Mouse (Mus musculus) layer of hippocampus, adult 6 months (tissue): Measurements from ENCODE around the gene Eef1b2. TPM values are rescaled to one million over a fixed set of nuclear protein-coding genes. Genes with fewer than 3 reads are reported as not detected.

Experiments
- long read RNA-seq, 2 experiments: library from polyadenylated mRNA; unstranded; transcript quantifications; one replicate each; pipeline ENCODE4 v2.0.0; 2019 to 2020
- microRNA-seq: library from miRNA; unstranded; fragments of <30 nt; microRNA quantifications from one replicate; pipeline ENCODE4 v1.2.0, GENCODE M21; 2020
- polyA plus RNA-seq: library from polyadenylated mRNA; unstranded; fragments of <200 nt; fragmentation: Nextera tagmentation; gene quantifications from 2 replicates; pipeline ENCODE4 v1.2.3, GENCODE M21; 2021

Eef1b2 gene
- polyA plus RNA-seq: 543 and 553 TPM in 2 replicates
- long read RNA-seq, experiment 1, transcript Eef1b2-204 (6 exons, 1,939 nt): major isoform, 367 of 394 reads
- long read RNA-seq, experiment 1, partial matches to known transcripts: 20 of 394 reads
- long read RNA-seq, experiment 1, other reads (novel, unspliced or antisense): 5 of 394 reads
- long read RNA-seq, experiment 2, transcript Eef1b2-204 (6 exons, 1,939 nt): major isoform, 75 of 81 reads
- long read RNA-seq, experiment 2, partial matches to known transcripts: 0 of 81 reads
- long read RNA-seq, experiment 2, other reads (novel, unspliced or antisense): 3 of 81 reads

DNA sequence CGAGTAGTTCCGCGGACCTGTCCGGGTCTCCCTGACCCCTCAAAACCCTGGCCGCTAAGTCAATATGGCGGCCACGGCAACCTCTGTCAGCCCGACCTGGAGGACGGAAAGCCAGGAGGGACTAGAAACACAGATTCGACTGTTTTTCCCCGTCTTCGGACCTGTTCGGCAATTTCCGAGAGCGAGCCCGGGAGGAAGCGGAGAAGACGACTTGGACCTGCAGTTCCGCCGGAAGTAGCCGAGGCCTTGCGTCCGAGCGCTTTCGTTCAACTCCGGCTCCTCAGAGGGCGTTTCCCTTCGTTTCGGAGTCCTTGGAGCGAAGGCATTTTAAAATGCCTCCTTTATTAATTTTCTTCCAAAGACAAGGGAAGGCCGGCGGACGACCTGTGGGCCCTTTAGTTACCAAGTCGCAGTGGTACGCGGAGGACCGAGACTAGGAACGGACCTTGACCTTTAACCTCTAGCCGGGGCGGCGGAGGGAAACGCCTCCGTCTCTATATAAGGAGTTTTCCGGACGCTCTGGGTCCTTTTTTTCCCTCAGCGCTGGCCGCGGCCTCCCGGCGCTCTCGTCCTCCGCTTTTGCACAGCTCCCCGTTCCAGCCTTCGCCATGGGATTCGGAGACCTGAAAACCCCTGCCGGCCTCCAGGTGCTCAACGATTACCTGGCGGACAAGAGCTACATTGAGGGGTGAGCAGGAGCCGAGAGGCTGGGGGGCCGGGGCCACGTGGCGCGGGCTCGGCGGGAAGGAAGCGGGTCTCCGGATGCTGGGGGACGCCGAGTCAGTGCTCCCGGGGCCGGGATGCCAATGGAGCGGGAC is at the start of gene Eef1b2, which contains the start of gene Ndufs1:
Gene Eef1b2, plus strand, starts transcription at position 222 of the 818 bp plus-strand sequence.
Gene Ndufs1, minus strand, starts transcription at position 230 of the 818 bp plus-strand sequence.

DNA sequence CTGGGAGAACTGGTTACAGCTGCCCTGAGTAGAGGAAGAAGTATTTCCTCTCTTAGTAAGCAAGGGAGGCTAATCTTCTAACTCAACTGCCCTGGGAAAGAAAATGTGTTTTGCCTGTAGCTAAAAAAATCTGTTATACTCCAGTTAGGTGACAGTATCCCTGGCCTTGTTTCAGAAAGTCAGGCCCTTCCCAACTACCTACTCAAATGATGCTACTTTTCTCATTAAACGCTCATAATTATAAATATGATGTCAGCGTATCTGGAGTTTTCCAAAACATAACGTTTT is 37.6 kb downstream of the Eef1b2 start, which contains the start of gene Gpr1:
Gene Gpr1, minus strand, starts transcription at position 273 of the 288 bp plus-strand sequence.

Small RNA genes within 50 kb of the gene (microRNA-seq; reads per million reads assigned to microRNA genes)
- gene Gm24557: not detected
- gene Gm27512: not detected

Other genes with a start within 250 kb of the Eef1b2 start
- gene Ino80d, start 62.2 kb upstream of the Eef1b2 start, polyA plus RNA-seq: 4.8 and 5.6 TPM in 2 replicates
- gene Ndufs1, start within 50 bp of the Eef1b2 start, polyA plus RNA-seq: 135 and 144 TPM in 2 replicates
- 0.49 and 1.2 TPM in 2 replicates for gene Gpr1, start 37.7 kb downstream of the Eef1b2 start, polyA plus RNA-seq
- 2.2 and 2.7 TPM in 2 replicates for gene Zdbf2, start 96.4 kb downstream of the Eef1b2 start, polyA plus RNA-seq